In the genomic region with DNA sequence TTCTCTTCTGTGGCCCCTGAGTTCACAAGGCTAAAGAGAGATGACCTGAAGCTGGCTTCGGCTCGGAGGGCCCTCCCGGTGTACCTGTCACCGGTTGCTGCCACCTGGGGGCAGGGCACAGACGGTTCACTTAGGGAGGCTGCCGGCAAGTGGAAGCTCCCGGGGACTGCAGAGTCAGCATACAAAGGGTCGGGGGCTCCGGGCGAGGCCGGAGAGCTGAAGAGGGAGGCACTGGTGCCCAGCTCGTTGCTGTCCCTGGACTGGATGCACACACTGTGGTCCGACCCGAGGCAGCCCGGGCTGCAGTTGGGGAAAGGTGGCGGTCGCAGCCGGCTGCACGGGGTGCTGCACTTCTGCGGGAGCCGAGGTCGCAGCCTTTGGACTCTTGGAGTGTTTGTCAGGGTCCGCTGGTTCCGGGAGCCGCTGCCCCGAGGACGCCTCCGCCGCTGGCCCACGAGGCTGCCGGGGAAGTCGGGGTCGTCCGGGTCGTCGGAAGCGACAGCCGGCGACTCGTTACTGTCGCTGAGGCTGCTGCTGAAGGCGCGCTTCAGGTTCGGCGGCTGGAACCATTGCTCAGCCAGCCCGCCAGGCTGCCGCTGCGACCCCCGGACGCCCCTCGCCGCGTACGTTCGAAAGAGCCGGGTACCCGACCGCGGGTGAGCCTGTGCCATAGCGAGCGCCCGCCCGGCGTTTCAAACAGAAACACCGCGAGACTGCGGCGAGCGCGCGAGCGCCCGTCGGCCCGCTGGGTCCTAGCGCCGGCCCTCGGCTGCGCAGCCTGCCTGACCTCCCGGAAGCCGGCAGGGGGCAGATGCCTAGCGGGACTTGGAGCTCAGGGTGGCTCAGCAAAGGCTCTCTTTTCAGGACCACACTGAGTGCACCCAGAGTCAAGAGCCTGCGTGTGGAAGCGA, we compare ENCODE assay signal across 8 mouse cellular contexts. TPM values are rescaled to one million over a fixed set of nuclear protein-coding genes. Genes with fewer than 3 reads are reported as not detected.
DNase-seq lines count a peak whose midpoint lies in the region; ATAC-seq lines count a peak whose summit lies in the region.

Gene Haspin, minus strand, starts transcription at position 704 of the 911 bp plus-strand sequence.

- H3K9ac ChIP-seq in hindbrain, embryonic 12.5 days = peak within 1 kb of the TSS; percentile 77

- H3K4me3 ChIP-seq in hindbrain, embryonic 12.5 days = peak within 1 kb of the TSS; percentile 88

- H3K4me1 ChIP-seq in hindbrain, embryonic 12.5 days = peaks cover 28% of the 10 kb centered on the region

- peaks cover 15% of the 10 kb centered on the region; the same call in 1 of the 2 replicates for H3K36me3 ChIP-seq in hindbrain, embryonic 12.5 days

- under 1% methylated on average over 84 of the region's 84 CpGs for WGBS in hindbrain, embryonic 12.5 days

- DNase-seq in MN1 (ENCODE audit: low spot score) = peak; percentile 89
- DNase-seq in cerebellum, adult 9-10 months = peak; percentile 84
- peak; percentile 66 to 90 for DNase-seq in frontal cortex, adult 2 months (ENCODE audit: extremely low spot score in 1 of 2, low spot score in 1 of 2)
- peak; percentile 88 for DNase-seq in layer of hippocampus, postnatal 14 days (ENCODE audit: low spot score in 2 of 2)
- peak; percentile 95 for DNase-seq in lung, postnatal 14 days
- DNase-seq in retina, adult 2 months (ENCODE audit: low read depth, low spot score) = peak; percentile 73
- peak; percentile 92 to 93 for DNase-seq in thymus, postnatal 36 days

- ATAC-seq in hindbrain, embryonic 12.5 days (ENCODE audit: low FRiP score) = peak; percentile 93

- no peak within 1 kb of the TSS for H3K27ac ChIP-seq in hindbrain, embryonic 12.5 days

- H3K4me2 ChIP-seq in hindbrain, embryonic 12.5 days (replicated peaks) = peak within 1 kb of the TSS; percentile 82

- H3K27me3 ChIP-seq in hindbrain, embryonic 12.5 days = no peaks in the 10 kb centered on the region

- H3K9me3 ChIP-seq in hindbrain, embryonic 12.5 days (replicated peaks) = no peaks in the 10 kb centered on the region

RNA-seq across cellular contexts. Expression of gene Haspin, which starts in this region (rescaled TPM):
- 0.15 and 0.24 TPM in 2 replicates for polyA plus RNA-seq in frontal cortex, adult 2 months (2012; rRNA removed)
- 10.6 and 12.4 TPM in 2 replicates for polyA plus RNA-seq in hindbrain, embryonic 12.5 days (2016; fragmentation: Nextera tagmentation; extraction: Ambion mirVana)
- under 1 TPM; 0.31 to 0.74 TPM for total RNA-seq in layer of hippocampus, postnatal 14 days (2021)

Comparison
In these comparisons a context has a peak if more than half of its experiments do, and no peak if none do; other contexts are left out.
1. Peak in DNase-seq in frontal cortex, adult 2 months; RNA of the gene not detected or under 1 TPM.
2. Peak in DNase-seq in layer of hippocampus, postnatal 14 days; RNA of the gene not detected or under 1 TPM.